Mouse (Mus musculus) right cerebral cortex, postnatal 4 days (tissue): Measurements from ENCODE around the gene Fhod1.
A peak's percentile ranks its signal among the peaks of the same experiment; 100 is the strongest.
"Not testable (repeated sequence)": the region's sequence is repeated elsewhere in the genome, so short reads cannot be mapped to it uniquely, and the experiment has no call there.

Experiments used
- DNase-seq: peaks from one replicate; pipeline ENCODE4 v3.0.0-alpha.2; 2022

Fhod1 gene

GRCm38 (mm10) chr8:105294776-105295175, 53.0 kb downstream of the Fhod1 start:
- no peak for DNase-seq

GRCm38 (mm10) chr8:105293405-105293804, 54.3 kb downstream of the Fhod1 start:
- DNase-seq, result no peak

GRCm38 (mm10) chr8:105292471-105292870, 55.3 kb downstream of the Fhod1 start:
- no peak for DNase-seq

- DNase-seq, result not testable (repeated sequence)
These were observed 56.0 kb downstream of the Fhod1 start for GRCm38 (mm10) chr8:105291802-105292201.

GRCm38 (mm10) chr8:105291364-105291763, 56.4 kb downstream of the Fhod1 start:
- not testable (repeated sequence) for DNase-seq

- DNase-seq, result peak; percentile 92
These were observed 57.0 kb downstream of the Fhod1 start for GRCm38 (mm10) chr8:105290554-105291314.

- DNase-seq, result peak; percentile 64
These were observed 57.8 kb downstream of the Fhod1 start, which contains the start of gene 4931428F04Rik for GRCm38 (mm10) chr8:105289805-105290460. Gene 4931428F04Rik (minus strand): TSS chr8:105289864.

GRCm38 (mm10) chr8:105288958-105289732, 58.6 kb downstream of the Fhod1 start:
- DNase-seq, result peak; percentile 98

- no peak for DNase-seq
These were observed 59.5 kb downstream of the Fhod1 start for GRCm38 (mm10) chr8:105288231-105288630.

GRCm38 (mm10) chr8:105286907-105287306, 60.8 kb downstream of the Fhod1 start:
- no peak for DNase-seq

GRCm38 (mm10) chr8:105285514-105285913, 62.2 kb downstream of the Fhod1 start:
- no peak for DNase-seq

- DNase-seq, result peak; percentile 58
These were observed 64.7 kb downstream of the Fhod1 start for GRCm38 (mm10) chr8:105283074-105283473.

GRCm38 (mm10) chr8:105282239-105282638, 65.5 kb downstream of the Fhod1 start:
- DNase-seq, result no peak

GRCm38 (mm10) chr8:105281821-105282220, 65.9 kb downstream of the Fhod1 start:
- DNase-seq, result no peak

GRCm38 (mm10) chr8:105280567-105280966, 67.2 kb downstream of the Fhod1 start:
- no peak for DNase-seq
